Mouse (Mus musculus) gastrocnemius, postnatal 14 days (tissue): ENCODE results near the gene Ryr2. TPM values are rescaled to one million over a fixed set of nuclear protein-coding genes. Genes with fewer than 3 reads are reported as not detected.
A peak's percentile ranks its signal among the peaks of the same experiment; 100 is the strongest.
"Not testable (repeated sequence)": the region's sequence is repeated elsewhere in the genome, so short reads cannot be mapped to it uniquely, and the experiment has no call there.

Source experiments
- DNase-seq: peaks from one replicate; pipeline ENCODE4 v3.0.0; 2021; ENCODE audit warnings: mixed read lengths
- intact Hi-C: fragments of 180-260 bp; cut with DNase I; formaldehyde crosslinking; loops from one replicate; pipeline ENCODE4 v1.15.1; 2025; ENCODE audit warnings: low total_unique reads
- total RNA-seq, 2 experiments: library from RNA; stranded (reverse); gene quantifications; 2 replicates each; pipeline ENCODE4 v1.2.3; 2021

Ryr2 gene
- total RNA-seq, 2 experiments from 2014 or later = 0.23 to 0.40 TPM

GRCm38 (mm10) chr13:11696496-11696895 lies 410.2 kb downstream of the Ryr2 start:
- intact Hi-C loops = no loop called here
- no peak for DNase-seq

DNA sequence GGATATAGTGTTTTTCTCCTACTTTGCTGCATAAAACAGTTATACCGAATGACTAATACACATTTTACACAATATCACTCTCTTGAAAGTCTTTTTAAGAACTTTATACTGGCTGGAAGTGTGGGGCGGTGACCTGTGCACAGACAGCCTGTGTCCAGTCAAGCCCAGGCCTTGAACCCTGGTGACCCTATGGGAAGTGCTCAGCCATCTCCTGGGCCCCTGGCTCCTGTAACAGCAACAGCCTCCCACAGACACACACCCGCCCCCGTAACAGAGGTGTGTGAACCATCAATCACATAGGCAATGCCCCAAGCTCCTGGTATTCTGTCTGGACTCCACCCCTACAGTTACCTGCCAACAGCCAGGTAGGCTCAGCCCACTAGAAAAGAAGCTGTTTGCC lies 424.9 kb downstream of the Ryr2 start:
- intact Hi-C loops = no loop called here
- no peak for DNase-seq

- intact Hi-C loops = no loop called here
- DNase-seq = no peak
These were observed 443.9 kb downstream of the Ryr2 start for GRCm38 (mm10) chr13:11662815-11663214.

DNA sequence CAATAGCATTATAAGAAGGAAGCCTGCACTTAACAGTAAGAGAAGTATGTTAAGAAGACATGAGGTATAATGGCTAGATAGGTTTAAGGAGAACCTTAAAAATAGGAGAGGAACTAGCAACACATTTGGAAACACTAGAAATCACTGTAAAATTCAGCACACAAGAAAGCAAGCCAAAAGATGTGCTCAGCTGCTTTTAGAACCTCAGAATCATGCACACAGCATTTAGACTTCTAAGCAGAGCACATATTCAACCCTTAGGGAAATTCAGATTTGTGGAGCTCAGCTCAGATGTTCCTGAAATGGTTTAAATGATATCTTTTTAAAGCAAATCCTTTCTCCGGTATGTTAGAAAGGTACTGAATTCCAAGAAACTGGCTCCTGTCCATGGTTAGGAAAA lies 461.9 kb downstream of the Ryr2 start:
- no peak for DNase-seq
- intact Hi-C loops = no loop called here

- intact Hi-C loops = no loop called here
- no peak for DNase-seq
These were observed 470.4 kb downstream of the Ryr2 start for GRCm38 (mm10) chr13:11636383-11636782.

DNA sequence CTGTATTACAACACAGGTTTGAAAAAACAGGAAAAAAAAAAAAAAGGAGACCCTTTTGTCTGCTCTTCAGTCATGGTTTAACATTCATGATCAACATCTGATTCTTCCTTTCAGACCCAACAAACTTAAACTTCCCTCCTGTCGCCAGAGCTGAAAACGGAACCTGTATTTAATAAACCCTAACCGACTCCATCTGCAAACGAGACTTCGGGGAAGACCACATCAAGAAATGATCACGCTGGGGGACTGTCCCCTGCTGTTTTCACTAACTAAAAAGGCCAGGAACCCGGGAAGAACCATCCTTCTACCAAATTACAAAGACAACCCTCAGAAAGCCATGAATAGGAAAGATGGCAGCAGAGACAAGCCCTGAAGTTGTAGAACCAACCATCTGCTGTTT lies 482.2 kb downstream of the Ryr2 start:
- DNase-seq = no peak
- intact Hi-C loops = no loop called here

DNA sequence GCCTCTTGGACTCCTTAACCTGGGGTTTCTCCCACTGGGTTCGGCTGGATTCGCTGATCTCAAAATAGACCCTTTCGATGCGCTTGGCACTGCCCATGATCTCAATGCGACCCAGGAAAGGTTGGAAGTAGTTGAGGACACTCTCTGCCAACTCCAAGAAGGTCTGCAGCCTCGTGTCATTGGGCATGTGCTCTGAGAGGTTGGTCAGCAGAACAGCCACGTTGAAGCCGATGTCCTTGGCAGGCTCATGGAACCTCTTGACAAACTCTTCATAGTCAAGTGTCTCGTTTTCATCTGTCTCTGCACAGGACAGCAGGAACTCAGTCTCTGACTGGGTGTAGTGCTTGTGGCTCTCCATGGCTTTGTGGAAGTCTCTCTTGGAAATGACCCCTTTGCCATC lies 511.3 kb downstream of the Ryr2 start:
- intact Hi-C loops = no loop called here
- DNase-seq = no peak

GRCm38 (mm10) chr13:11585283-11585682 lies 521.5 kb downstream of the Ryr2 start:
- intact Hi-C loops = no loop called here

GRCm38 (mm10) chr13:11572552-11572951 lies 534.2 kb downstream of the Ryr2 start:
- no peak for DNase-seq
- intact Hi-C loops = no loop called here

More at GRCm38 (mm10) chr13:11585283-11585682, 521.5 kb downstream of the Ryr2 start:
- DNase-seq = no peak

- intact Hi-C loops = no loop called here
- DNase-seq = no peak
These were observed 539.4 kb downstream of the Ryr2 start for GRCm38 (mm10) chr13:11567376-11567775.

GRCm38 (mm10) chr13:11566486-11566885 lies 540.3 kb downstream of the Ryr2 start:
- intact Hi-C loops = no loop called here
- DNase-seq = no peak

- intact Hi-C loops = no loop called here
These were observed 543.3 kb downstream of the Ryr2 start for GRCm38 (mm10) chr13:11563224-11564024.

GRCm38 (mm10) chr13:11549644-11550043 lies 557.1 kb downstream of the Ryr2 start:
- intact Hi-C loops = no loop called here
- DNase-seq = no peak

More at GRCm38 (mm10) chr13:11563224-11564024, 543.3 kb downstream of the Ryr2 start:
- peak; percentile 43 for DNase-seq

DNA sequence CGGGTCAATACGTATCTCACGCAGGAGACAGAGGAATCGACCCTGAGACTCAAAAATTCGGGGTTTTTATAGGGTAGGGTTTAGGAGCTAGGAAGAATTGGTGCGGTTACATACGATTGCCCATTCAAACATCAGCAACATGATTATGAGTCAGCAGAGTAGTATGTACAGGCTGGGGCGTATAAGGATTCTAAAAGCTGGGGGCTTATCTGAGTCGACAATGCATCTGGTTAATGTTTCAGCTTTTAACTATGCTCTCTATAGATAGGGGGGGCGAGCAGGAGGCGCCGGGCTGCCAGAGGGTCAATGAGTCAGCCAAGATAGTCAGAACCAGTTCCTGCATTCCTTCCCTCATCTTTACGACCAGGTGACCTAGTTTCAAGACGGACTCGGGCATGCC lies 557.6 kb downstream of the Ryr2 start:
- DNase-seq, intact Hi-C loops: not testable (repeated sequence)

- no peak for DNase-seq
- intact Hi-C loops = no loop called here
These were observed 560.9 kb downstream of the Ryr2 start for GRCm38 (mm10) chr13:11545841-11546240.

DNA sequence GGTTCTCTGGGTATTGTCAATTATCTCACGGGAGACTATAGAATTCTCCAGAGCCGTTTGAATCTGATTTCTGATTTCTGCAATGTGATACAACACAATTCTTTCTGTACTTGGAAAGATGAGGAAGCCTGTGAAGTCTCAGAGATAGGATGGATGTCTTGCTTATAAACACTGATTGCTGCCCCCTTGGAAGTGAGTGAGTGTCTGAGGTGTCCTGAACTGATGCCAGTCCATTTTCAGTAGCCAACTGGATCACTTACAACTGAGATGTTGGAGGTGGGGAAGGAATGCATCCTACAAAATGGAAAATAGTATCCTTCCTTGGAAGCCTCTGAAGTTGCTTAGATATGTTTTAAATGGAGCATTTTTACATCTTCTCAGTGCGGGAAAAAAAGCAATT lies 564.2 kb downstream of the Ryr2 start:
- intact Hi-C loops = no loop called here
- DNase-seq = no peak

DNA sequence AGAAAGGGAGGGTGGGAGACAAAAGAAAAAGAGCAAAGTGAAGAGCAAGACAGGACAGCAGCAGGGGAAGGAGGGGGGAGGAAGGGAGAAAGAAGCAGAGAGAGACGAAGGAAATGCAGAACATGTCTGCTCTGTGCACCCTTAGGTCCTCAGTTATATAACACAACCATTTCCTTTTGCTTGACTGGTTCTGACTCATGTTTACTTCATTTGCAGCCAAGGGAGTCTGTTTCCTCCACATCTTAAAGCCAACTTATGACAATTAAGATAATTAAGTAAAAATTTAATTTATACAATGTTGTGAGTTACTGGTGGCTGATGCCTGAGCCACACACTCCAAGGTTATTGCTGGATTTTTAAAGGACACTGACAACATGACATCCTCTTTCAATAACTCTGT lies 569.9 kb downstream of the Ryr2 start:
- DNase-seq = no peak
- intact Hi-C loops = no loop called here

GRCm38 (mm10) chr13:11535874-11536273 lies 570.9 kb downstream of the Ryr2 start:
- intact Hi-C loops = no loop called here
- DNase-seq = no peak

DNA sequence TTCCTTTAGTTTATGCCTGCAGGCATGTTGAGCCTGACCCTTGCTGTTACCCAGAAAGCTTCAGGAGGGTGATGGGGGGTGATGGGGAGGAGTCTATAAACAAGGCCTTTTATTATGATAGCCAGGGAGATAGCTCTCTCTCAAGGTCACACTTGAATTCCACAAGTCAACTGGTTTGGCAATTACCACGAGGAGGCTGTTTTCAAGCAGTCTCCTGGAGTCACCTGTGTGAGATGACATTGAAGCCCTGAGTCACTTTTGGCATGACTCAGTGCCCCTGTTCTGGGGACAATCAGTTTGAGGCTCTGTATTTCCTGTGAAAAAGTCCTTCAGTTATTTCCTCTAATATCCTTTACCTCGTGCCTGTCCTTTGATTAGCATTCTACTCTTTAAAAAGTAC lies 573.5 kb downstream of the Ryr2 start:
- intact Hi-C loops = no loop called here

GRCm38 (mm10) chr13:11532014-11532890 lies 574.5 kb downstream of the Ryr2 start:
- no peak for DNase-seq
- intact Hi-C loops = no loop called here

More for the DNA sequence above, 573.5 kb downstream of the Ryr2 start:
- no peak for DNase-seq

DNA sequence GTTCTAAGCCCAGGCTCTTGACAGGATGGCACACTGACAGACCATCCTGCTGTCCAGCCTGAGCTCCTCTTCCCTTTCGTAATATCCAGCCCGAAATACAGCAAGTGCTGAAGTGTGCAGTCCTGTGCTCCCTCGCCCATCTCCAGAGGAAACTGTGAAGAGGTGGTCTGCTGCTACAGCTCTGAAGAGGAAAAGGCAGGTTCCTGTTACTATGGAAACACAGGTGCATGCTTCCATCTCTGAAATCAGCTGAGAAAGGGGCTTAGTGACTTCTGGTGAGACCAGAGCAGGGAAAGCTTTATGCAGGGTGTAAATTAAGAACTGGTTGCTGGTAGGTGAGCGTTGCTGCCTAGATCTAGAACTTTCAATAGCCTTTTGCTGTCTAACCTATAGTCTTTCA lies 583.1 kb downstream of the Ryr2 start:
- intact Hi-C loops = no loop called here
- DNase-seq = no peak
